Mouse (Mus musculus) kidney, adult 2 months (tissue): Measurements from ENCODE around the gene Fbxl13.

ENCODE experiments used
- CTCF ChIP-seq: fragments of 200-500 bp; conservative IDR thresholded peaks from 2 replicates; pipeline ENCODE4 v1.5.1; 2011; ENCODE audit warnings: low read depth, mild to moderate bottlenecking, control low read depth, low read length, moderate library complexity, mixed read lengths; ENCODE audit not compliant: insufficient read depth, insufficient read length
- POLR2A ChIP-seq: fragments of 200-500 bp; IDR thresholded peaks from one replicate; pipeline ENCODE4 v1.6.1; 2011; ENCODE audit warnings: low read depth, low read length, control low read depth

DNA sequence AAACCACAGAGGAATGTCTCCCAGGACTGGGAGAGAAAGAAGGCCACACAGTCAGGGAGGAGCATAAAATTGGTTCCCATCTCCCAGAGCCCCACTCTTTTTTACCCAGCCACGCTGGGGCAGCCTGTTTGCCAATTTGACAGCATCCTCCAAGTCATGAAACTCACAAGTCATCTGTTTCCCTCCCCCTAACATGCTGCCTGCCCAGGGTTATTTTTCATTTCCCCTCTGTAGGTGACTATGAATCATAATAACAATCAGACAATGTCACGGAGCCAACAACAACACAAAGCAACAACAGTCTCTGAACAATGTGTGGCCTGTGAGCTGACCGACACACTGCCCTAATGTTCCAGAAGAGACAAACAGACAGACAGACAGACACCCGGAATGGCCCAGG lies 34.6 kb upstream of the Fbxl13 start:
- TF ChIP-seq CTCF (no peak), POLR2A (no peak)
